Mouse (Mus musculus) small intestine, adult 2 months (tissue): ENCODE measurements around the gene Tbxa2r. TPM values are rescaled to one million over a fixed set of nuclear protein-coding genes. Genes with fewer than 3 reads are reported as not detected.

Experiments
- H3K27ac ChIP-seq: fragments of 200-500 bp; 2 replicates; pipeline ENCODE4 v1.5.1; 2012; ENCODE audit warnings: low read depth, low read length, control low read depth, inconsistent platforms; ENCODE audit not compliant: insufficient read depth
- H3K27me3 ChIP-seq: fragments of 200-500 bp; 2 replicates; pipeline ENCODE4 v1.6.1; 2012; ENCODE audit warnings: mild to moderate bottlenecking, moderate library complexity, low read length, inconsistent platforms; ENCODE audit not compliant: control insufficient read depth, insufficient read depth
- H3K36me3 ChIP-seq: fragments of 200-500 bp; 2 replicates; pipeline ENCODE4 v1.6.1; 2012; ENCODE audit warnings: mild to moderate bottlenecking, low read length, control low read depth, inconsistent platforms; ENCODE audit not compliant: control insufficient read depth, insufficient read depth
- H3K4me1 ChIP-seq: fragments of 200-500 bp; 2 replicates; pipeline ENCODE4 v1.6.1; 2012; ENCODE audit warnings: low read length, inconsistent platforms, mixed read lengths; ENCODE audit not compliant: control insufficient read depth, insufficient read depth, insufficient read length
- H3K4me3 ChIP-seq: fragments of 200-500 bp; 2 replicates; pipeline ENCODE4 v1.5.1; 2012; ENCODE audit warnings: low read depth, mild to moderate bottlenecking, control low read depth, inconsistent platforms, low read length, moderate library complexity
- CTCF ChIP-seq: fragments of 200-500 bp; IDR thresholded peaks from 2 replicates; pipeline ENCODE4 v1.5.1; 2012; ENCODE audit warnings: low read depth, mild to moderate bottlenecking, control low read depth, inconsistent platforms, low read length, moderate library complexity, mixed read lengths; ENCODE audit not compliant: insufficient replicate concordance, insufficient read length; ENCODE audit errors: extremely low read depth
- POLR2A ChIP-seq: fragments of 200-500 bp; IDR thresholded peaks from 2 replicates; pipeline ENCODE4 v1.6.1; 2012; ENCODE audit warnings: low read depth, mild to moderate bottlenecking, control low read depth, inconsistent platforms, low read length, moderate library complexity
- WGBS: fragments of 180-500 bp; shearing (Covaris S2); methylation state at CpG from one replicate; pipeline ENCODE4 v1.1.7; 2018; 5-methylcytosine and 5-hydroxymethylcytosine counted together
- polyA plus RNA-seq: library from polyadenylated mRNA; depleted of rRNA; stranded (reverse); fragments of >200 nt; gene quantifications from 2 replicates; pipeline ENCODE4 v1.2.3, GENCODE M21; 2012

The Tbxa2r gene
- polyA plus RNA-seq, 1 experiment = 10.2 TPM

DNA sequence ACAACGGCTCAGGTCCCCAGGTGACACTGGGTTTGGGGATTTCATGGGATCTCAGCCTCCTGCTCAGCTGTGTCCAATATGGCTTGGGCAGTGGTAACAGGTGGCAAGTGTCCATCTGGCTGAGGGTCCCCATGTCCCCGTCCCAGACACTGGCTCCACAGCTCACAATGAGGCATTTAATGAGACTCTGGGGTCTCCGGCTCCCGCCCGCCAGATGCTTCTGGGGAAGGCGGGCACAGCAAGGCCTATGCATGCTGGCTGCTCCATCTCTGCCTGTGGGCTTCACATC is 38.6 kb downstream of the Tbxa2r start:
- peaks cover 46% of the 10 kb centered on the region for H3K4me1 ChIP-seq
- TF ChIP-seq CTCF (no peak), POLR2A (no peak)
- H3K27ac ChIP-seq = peak overlapping the region; percentile 55; the same call in 1 of the 2 replicates
- no peak overlapping the region for H3K4me3 ChIP-seq
- H3K36me3 ChIP-seq = peaks cover 47% of the 10 kb centered on the region
- H3K27me3 ChIP-seq = no peaks in the 10 kb centered on the region
- WGBS = 90% methylated on average over 6 of the region's 6 CpGs

DNA sequence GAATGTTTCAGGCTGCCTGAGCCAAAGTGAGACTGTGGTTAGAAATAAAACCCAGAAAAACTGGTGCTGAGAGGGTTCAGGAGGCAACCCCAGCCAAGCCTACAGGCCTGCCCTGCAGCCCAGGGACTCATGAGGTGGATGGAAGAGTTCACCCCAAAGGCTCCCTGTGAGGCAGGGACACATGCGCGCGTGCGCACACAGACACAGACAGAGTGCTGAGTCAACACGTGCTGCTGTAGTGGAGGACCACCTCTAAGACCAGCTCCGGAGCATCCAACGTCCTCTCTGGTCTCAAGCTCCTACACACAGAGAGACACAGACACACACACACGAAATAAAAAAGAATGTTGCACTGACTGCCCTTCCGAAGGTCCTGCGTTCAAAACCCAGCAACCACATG is 46.8 kb downstream of the Tbxa2r start:
- Histone ChIP-seq H3K4me3 (no peak overlapping the region), H3K27ac (no peak overlapping the region), H3K4me1 (peaks cover 15% of the 10 kb centered on the region; the same call in 1 of the 2 replicates), H3K27me3 (no peaks in the 10 kb centered on the region), H3K36me3 (peaks cover 17% of the 10 kb centered on the region)
- no peak for TF ChIP-seq POLR2A
- TF ChIP-seq CTCF = no peak
- WGBS = 91% methylated on average over 10 of the region's 10 CpGs

DNA sequence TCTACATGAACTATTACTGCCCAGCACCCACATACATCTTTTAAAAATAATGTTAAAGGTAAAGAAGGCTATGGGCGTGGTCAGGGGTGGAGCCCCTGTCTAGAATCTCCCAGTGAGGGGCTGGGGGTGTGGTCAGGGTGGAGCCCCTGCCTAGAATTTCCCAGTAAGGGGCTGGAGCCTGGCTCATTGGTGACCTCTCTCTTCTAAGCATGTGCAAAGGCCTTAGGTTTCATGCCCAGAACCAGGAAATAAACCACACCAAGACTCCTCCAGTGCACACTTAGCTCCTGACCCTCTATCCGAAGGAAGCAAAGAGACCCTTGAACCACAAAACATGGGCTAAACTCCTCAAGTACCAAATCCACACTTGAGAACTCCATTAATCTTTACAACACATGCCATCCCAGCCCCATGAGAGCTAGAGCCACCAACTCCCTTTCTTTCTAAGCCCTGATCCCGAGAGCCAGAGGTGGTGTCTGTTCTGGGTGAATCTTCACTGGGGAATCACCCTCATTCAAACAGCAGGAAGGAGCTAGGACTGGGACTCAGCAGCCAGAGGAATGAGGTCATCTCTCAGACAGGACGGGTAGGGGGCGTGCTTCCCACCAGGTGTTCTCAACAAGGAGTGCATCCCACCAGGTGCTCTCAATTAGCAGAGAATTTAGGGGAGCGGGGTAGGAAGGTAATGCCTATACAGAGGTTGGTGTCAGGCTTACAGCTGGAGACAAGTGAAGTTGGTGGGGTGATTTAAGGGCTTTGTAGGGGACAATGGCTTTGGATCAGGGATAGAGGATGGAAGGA is 48.2 kb downstream of the Tbxa2r start:
- peaks cover 7% of the 10 kb centered on the region for H3K36me3 ChIP-seq
- no peak for TF ChIP-seq CTCF
- no peak for TF ChIP-seq POLR2A
- peaks cover 15% of the 10 kb centered on the region; the same call in 1 of the 2 replicates for H3K4me1 ChIP-seq
- 26% methylated on average over 6 of the region's 6 CpGs for WGBS
- H3K27me3 ChIP-seq = no peaks in the 10 kb centered on the region
- H3K4me3 ChIP-seq = peak overlapping the region; percentile 86
- H3K27ac ChIP-seq = peak overlapping the region; percentile 2

DNA sequence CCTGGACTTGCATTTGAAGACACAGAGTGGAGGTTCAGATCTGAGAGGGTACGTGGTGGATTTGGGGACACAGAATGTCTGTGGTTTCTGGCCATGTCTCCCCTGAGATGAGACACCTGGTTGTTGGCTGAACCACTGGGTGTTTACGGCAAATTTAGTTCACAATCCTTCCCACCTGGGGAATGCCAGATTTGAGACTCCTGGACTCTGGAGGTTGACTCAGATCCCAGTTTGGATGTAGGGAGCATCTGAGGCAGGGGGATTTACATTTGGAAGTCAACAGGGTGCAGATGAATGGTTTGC is 48.8 kb downstream of the Tbxa2r start:
- 18% methylated on average over 2 of the region's 2 CpGs for WGBS
- TF ChIP-seq CTCF = no peak
- no peak for TF ChIP-seq POLR2A
- peaks cover 21% of the 10 kb centered on the region; the same call in 1 of the 2 replicates for H3K4me1 ChIP-seq
- peak overlapping the region; percentile 86 for H3K4me3 ChIP-seq
- H3K36me3 ChIP-seq = peaks cover 7% of the 10 kb centered on the region
- peak overlapping the region; percentile 2; the same call in 1 of the 2 replicates for H3K27ac ChIP-seq
- no peaks in the 10 kb centered on the region for H3K27me3 ChIP-seq

DNA sequence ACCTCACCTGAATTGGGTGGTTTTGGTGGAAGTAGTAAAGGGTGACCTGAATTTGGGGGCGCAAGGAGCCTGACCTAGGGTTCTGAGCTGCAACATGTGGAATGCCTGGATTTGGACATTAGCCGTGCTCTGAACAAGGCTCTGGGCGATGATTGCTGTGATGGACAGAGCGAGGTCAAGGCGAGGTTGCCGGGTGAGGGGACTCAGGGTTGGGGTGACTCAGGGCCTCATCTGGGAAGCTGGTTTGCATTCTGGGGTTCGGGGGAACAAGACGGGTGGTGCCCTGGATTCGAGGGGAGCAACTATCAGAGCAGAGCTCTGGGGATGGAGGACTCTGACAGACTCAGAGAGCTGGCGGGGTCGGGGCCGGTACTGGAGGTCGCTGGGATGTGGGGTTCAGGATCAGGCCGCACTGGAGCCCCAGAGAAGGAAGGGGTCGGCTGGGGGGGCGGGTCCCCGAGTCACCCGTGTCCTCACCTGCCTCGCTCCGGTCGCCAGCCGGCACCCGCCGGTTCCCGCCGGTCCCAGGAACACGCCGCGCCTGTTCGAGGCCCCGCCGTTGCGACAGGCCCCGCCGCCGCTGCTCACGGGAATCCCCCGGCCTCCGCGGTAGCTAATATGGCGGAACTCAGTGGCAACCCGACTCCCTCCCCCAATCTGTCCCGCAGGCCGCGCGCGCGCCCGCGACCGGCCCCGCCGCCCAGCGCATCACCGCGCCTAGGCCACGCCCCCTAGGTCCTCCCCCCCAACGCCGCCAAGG is 49.4 kb downstream of the Tbxa2r start, which contains the start of gene Fzr1:
Fzr1 (minus strand) TSS at position 724 of the 760 bp plus-strand sequence.
- no peaks in the 10 kb centered on the region for H3K27me3 ChIP-seq
- H3K36me3 ChIP-seq = peaks cover 7% of the 10 kb centered on the region
- peaks cover 21% of the 10 kb centered on the region; the same call in 1 of the 2 replicates for H3K4me1 ChIP-seq
- peak within 1 kb of the TSS; percentile 18 for H3K27ac ChIP-seq
- H3K4me3 ChIP-seq = peak within 1 kb of the TSS; percentile 86
- 1% methylated on average over 57 of the region's 59 CpGs for WGBS
- TF ChIP-seq POLR2A (peak; percentile 74), CTCF (no peak)

DNA sequence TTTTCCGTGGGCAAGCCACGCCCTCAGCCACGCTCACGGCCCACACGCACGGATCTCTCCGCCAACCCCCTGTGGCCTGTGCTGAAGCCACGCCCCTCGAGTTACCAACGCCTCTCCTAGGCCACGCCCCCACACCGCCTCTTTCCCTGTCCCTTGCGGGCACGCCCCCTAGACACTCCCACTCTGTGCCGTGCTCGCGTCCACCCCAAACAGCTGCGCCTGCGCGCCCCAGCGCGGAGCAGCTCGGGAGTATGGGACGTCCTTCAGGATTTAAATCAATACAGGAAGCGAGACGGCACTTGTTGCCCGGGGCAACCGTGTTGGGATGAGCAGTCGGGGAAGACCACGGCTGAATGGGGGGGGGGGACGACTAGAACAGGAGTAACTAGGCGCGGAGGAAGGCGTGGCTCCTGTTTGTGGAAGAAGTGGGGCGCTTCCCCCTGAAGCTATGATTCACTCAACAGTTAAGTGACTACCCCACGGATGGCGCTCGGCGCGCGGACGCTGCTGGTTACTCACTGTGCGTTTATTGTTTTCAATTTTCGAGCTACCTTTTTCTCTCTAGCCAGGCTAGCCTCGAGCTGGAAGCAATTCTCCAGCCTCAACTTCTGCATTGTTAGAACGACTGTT is 50.1 kb downstream of the Tbxa2r start:
- peaks cover 5% of the 10 kb centered on the region for H3K36me3 ChIP-seq
- H3K27me3 ChIP-seq = no peaks in the 10 kb centered on the region
- peak overlapping the region; percentile 86 for H3K4me3 ChIP-seq
- peak overlapping the region; percentile 18; the same call in 1 of the 2 replicates for H3K27ac ChIP-seq
- peaks cover 21% of the 10 kb centered on the region; the same call in 1 of the 2 replicates for H3K4me1 ChIP-seq
- WGBS = 1% methylated on average over 46 of the region's 46 CpGs
- TF ChIP-seq POLR2A (no peak; the same call in 1 of the 2 replicates), CTCF (no peak)
